Mouse (Mus musculus) NIH3T3 (cell line): ENCODE data around the gene Lmbr1l.

Experiments
- DNase-seq: peaks from one replicate; pipeline ENCODE4 v3.0.0-alpha.2; 2012; ENCODE audit warnings: low read depth

Gene Lmbr1l

GRCm38 (mm10) chr15:98895635-98896589, 22.1 kb downstream of the Lmbr1l start:
- peak; percentile 54 for DNase-seq

GRCm38 (mm10) chr15:98894746-98895634, 23.0 kb downstream of the Lmbr1l start:
- DNase-seq, result no peak

- no peak for DNase-seq
These were observed 23.9 kb downstream of the Lmbr1l start, which contains the start of gene Rhebl1 for GRCm38 (mm10) chr15:98893940-98894745. Gene Rhebl1, minus strand, starts transcription at chr15:98894540.

GRCm38 (mm10) chr15:98893036-98893435, 25.0 kb downstream of the Lmbr1l start:
- DNase-seq, result no peak

GRCm38 (mm10) chr15:98891907-98892606, 26.0 kb downstream of the Lmbr1l start:
- peak; percentile 86 for DNase-seq

- no peak for DNase-seq
These were observed 26.8 kb downstream of the Lmbr1l start for GRCm38 (mm10) chr15:98891198-98891742.

- DNase-seq, result no peak
These were observed 30.5 kb downstream of the Lmbr1l start for GRCm38 (mm10) chr15:98887526-98887925.

GRCm38 (mm10) chr15:98886667-98887387, 31.2 kb downstream of the Lmbr1l start:
- no peak for DNase-seq

GRCm38 (mm10) chr15:98884106-98884505, 33.9 kb downstream of the Lmbr1l start:
- no peak for DNase-seq

GRCm38 (mm10) chr15:98883661-98884060, 34.4 kb downstream of the Lmbr1l start:
- DNase-seq, result no peak

GRCm38 (mm10) chr15:98881656-98882008, 36.4 kb downstream of the Lmbr1l start:
- DNase-seq, result no peak

- peak; percentile 96 for DNase-seq
These were observed 36.9 kb downstream of the Lmbr1l start for GRCm38 (mm10) chr15:98880978-98881655.

- DNase-seq, result peak; percentile 89
These were observed 40.7 kb downstream of the Lmbr1l start for GRCm38 (mm10) chr15:98877331-98877730.

GRCm38 (mm10) chr15:98871916-98872888, 45.8 kb downstream of the Lmbr1l start:
- peak; percentile 96 for DNase-seq

GRCm38 (mm10) chr15:98871070-98871915, 46.7 kb downstream of the Lmbr1l start, which contains the start of gene Kmt2d:
Gene Kmt2d, minus strand, starts transcription at chr15:98871204.
- peak; percentile 60 for DNase-seq

GRCm38 (mm10) chr15:98870179-98871069, 47.6 kb downstream of the Lmbr1l start:
- peak; percentile 45 for DNase-seq
